Mouse (Mus musculus) liver, postnatal 0 days (tissue): ENCODE results near the gene Adamts8. TPM values are rescaled to one million over a fixed set of nuclear protein-coding genes. Genes with fewer than 3 reads are reported as not detected.

Experiments used
- ATAC-seq: fragments of 200-750 bp; cut with Nextera tagmentation; 2 replicates; pipeline ENCODE4 v1.8.0; 2017; ENCODE audit warnings: mild to moderate bottlenecking, moderate library complexity
- DNase-seq: peaks from one replicate; pipeline ENCODE4 v3.0.0-alpha.2; 2016
- H3K27ac ChIP-seq: fragments of 300-500 bp; sonication (generic); 2 replicates; pipeline ENCODE4 v1.5.1; 2014; ENCODE audit warnings: antibody characterized with exemption, moderate library complexity, mild to moderate bottlenecking, low read depth
- H3K27me3 ChIP-seq: fragments of 300-500 bp; sonication (generic); 2 replicates; pipeline ENCODE4 v1.6.1; 2014; ENCODE audit warnings: low read length, control low read depth, mixed read lengths; ENCODE audit not compliant: insufficient read depth
- H3K36me3 ChIP-seq: fragments of 300-500 bp; sonication (generic); replicated peaks from 2 replicates; pipeline ENCODE4 v1.6.1; 2014; ENCODE audit warnings: mild to moderate bottlenecking, control low read depth, low read length, moderate library complexity, mixed read lengths; ENCODE audit not compliant: insufficient read depth
- H3K4me1 ChIP-seq: fragments of 300-500 bp; sonication (generic); 2 replicates; pipeline ENCODE4 v1.6.1; 2014; ENCODE audit warnings: antibody characterized with exemption, mild to moderate bottlenecking, control low read depth; ENCODE audit not compliant: insufficient read depth
- H3K4me2 ChIP-seq: fragments of 300-500 bp; sonication (generic); 2 replicates; pipeline ENCODE4 v1.6.1; 2014; ENCODE audit warnings: low read depth, mild to moderate bottlenecking, low read length, moderate library complexity, mixed read lengths
- H3K4me3 ChIP-seq: fragments of 300-500 bp; sonication (generic); 2 replicates; pipeline ENCODE4 v1.5.1; 2014; ENCODE audit warnings: low read depth, low read length
- H3K9ac ChIP-seq: fragments of 300-500 bp; sonication (generic); replicated peaks from 2 replicates; pipeline ENCODE4 v1.6.1; 2014; ENCODE audit warnings: mild to moderate bottlenecking, moderate library complexity
- H3K9me3 ChIP-seq: fragments of 300-500 bp; sonication (generic); 2 replicates; pipeline ENCODE4 v1.6.1; 2016; ENCODE audit warnings: mild to moderate bottlenecking, control low read depth, low read length, mixed read lengths
- CTCF ChIP-seq: sonication (generic); IDR thresholded peaks from 2 replicates; pipeline ENCODE4 v1.5.1; 2016; ENCODE audit warnings: antibody characterized with exemption, low read depth
- EP300 ChIP-seq: IDR thresholded peaks from 2 replicates; pipeline ENCODE4 v1.6.1; 2016; ENCODE audit warnings: antibody characterized with exemption, low read depth, mild to moderate bottlenecking
- WGBS: fragments of 180-500 bp; shearing (Covaris S2); extraction: QIAGEN DNeasy Blood & Tissue Kit; methylation state at CpG from one replicate; pipeline ENCODE4 v1.1.7; 2014; ENCODE audit not compliant: insufficient replicate concordance; 5-methylcytosine and 5-hydroxymethylcytosine counted together
- polyA plus RNA-seq: library from polyadenylated mRNA; unstranded; fragments of >200 nt; fragmentation: Nextera tagmentation; extraction: Ambion mirVana; gene quantifications from 2 replicates; pipeline ENCODE4 v1.2.1, GENCODE M21; 2015

Gene Adamts8
- polyA plus RNA-seq, 1 experiment from 2014 or later, result 0.05 TPM

- TF ChIP-seq EP300 (no peak), CTCF (no peak)
Observed at GRCm38 (mm10) chr9:30903266-30903665, 39.1 kb upstream of the Adamts8 start.

GRCm38 (mm10) chr9:30905861-30906260 is 36.5 kb upstream of the Adamts8 start:
- Histone ChIP-seq H3K4me3 (no peak overlapping the region), H3K9ac (no peak overlapping the region), H3K27me3 (no peaks in the 10 kb centered on the region), H3K36me3 (no peaks in the 10 kb centered on the region), H3K4me1 (peaks cover 6% of the 10 kb centered on the region; the same call in 1 of the 2 replicates), H3K27ac (no peak overlapping the region), H3K4me2 (no peak overlapping the region), H3K9me3 (no peaks in the 10 kb centered on the region)
- DNase-seq (no peak), ATAC-seq (no peak)
- no peak for TF ChIP-seq EP300
- no peak for TF ChIP-seq CTCF
- WGBS, result 79% methylated on average over 10 of the region's 10 CpGs

More at GRCm38 (mm10) chr9:30903266-30903665, 39.1 kb upstream of the Adamts8 start:
- no peaks in the 10 kb centered on the region for H3K27me3 ChIP-seq
- ATAC-seq, result no peak
- H3K36me3 ChIP-seq, result no peaks in the 10 kb centered on the region
- H3K9me3 ChIP-seq, result no peaks in the 10 kb centered on the region
- no peak overlapping the region for H3K4me2 ChIP-seq
- no peak overlapping the region for H3K9ac ChIP-seq
- 84% methylated on average over 5 of the region's 5 CpGs for WGBS
- peaks cover 5% of the 10 kb centered on the region; the same call in 1 of the 2 replicates for H3K4me1 ChIP-seq
- no peak for DNase-seq
- no peak overlapping the region for H3K27ac ChIP-seq
- H3K4me3 ChIP-seq, result no peak overlapping the region

GRCm38 (mm10) chr9:30906426-30906825 is 35.9 kb upstream of the Adamts8 start:
- Histone ChIP-seq H3K4me3 (no peak overlapping the region), H3K4me2 (no peak overlapping the region), H3K4me1 (peaks cover 6% of the 10 kb centered on the region), H3K9me3 (no peaks in the 10 kb centered on the region), H3K36me3 (no peaks in the 10 kb centered on the region), H3K27ac (no peak overlapping the region), H3K9ac (no peak overlapping the region), H3K27me3 (no peaks in the 10 kb centered on the region)
- no peak for DNase-seq
- ATAC-seq, result no peak
- 69% methylated on average over 4 of the region's 4 CpGs for WGBS
- TF ChIP-seq EP300, result no peak
- no peak for TF ChIP-seq CTCF

- no peak overlapping the region for H3K4me3 ChIP-seq
- H3K9ac ChIP-seq, result no peak overlapping the region
- H3K9me3 ChIP-seq, result no peaks in the 10 kb centered on the region
- DNase-seq (no peak), ATAC-seq (no peak)
- no peak overlapping the region for H3K27ac ChIP-seq
- H3K4me1 ChIP-seq, result peaks cover 15% of the 10 kb centered on the region
- no peaks in the 10 kb centered on the region for H3K36me3 ChIP-seq
- H3K4me2 ChIP-seq, result no peak overlapping the region
- WGBS, result 43% methylated on average over 5 of the region's 5 CpGs
- TF ChIP-seq EP300 (no peak), CTCF (no peak)
- H3K27me3 ChIP-seq, result no peaks in the 10 kb centered on the region
Observed at GRCm38 (mm10) chr9:30907677-30908295, 34.6 kb upstream of the Adamts8 start.

- Histone ChIP-seq H3K27me3 (no peaks in the 10 kb centered on the region), H3K4me1 (peaks cover 15% of the 10 kb centered on the region), H3K9me3 (no peaks in the 10 kb centered on the region), H3K9ac (no peak overlapping the region), H3K27ac (no peak overlapping the region), H3K4me2 (no peak overlapping the region), H3K36me3 (no peaks in the 10 kb centered on the region), H3K4me3 (no peak overlapping the region)
- WGBS, result 61% methylated on average over 5 of the region's 5 CpGs
- DNase-seq (no peak), ATAC-seq (peak; percentile 49; the same call in 1 of the 2 replicates)
- TF ChIP-seq CTCF (no peak), EP300 (no peak)
Observed at GRCm38 (mm10) chr9:30908296-30908690, 34.1 kb upstream of the Adamts8 start.

GRCm38 (mm10) chr9:30908973-30909372 is 33.4 kb upstream of the Adamts8 start:
- H3K9ac ChIP-seq, result no peak overlapping the region
- H3K4me1 ChIP-seq, result peaks cover 15% of the 10 kb centered on the region
- DNase-seq (no peak), ATAC-seq (no peak)
- no peaks in the 10 kb centered on the region for H3K27me3 ChIP-seq
- 72% methylated on average over 5 of the region's 5 CpGs for WGBS
- no peak overlapping the region for H3K4me3 ChIP-seq
- no peak overlapping the region for H3K27ac ChIP-seq
- no peaks in the 10 kb centered on the region for H3K9me3 ChIP-seq
- H3K4me2 ChIP-seq, result no peak overlapping the region
- no peak for TF ChIP-seq EP300
- TF ChIP-seq CTCF, result no peak
- H3K36me3 ChIP-seq, result no peaks in the 10 kb centered on the region

GRCm38 (mm10) chr9:30910491-30910890 is 31.9 kb upstream of the Adamts8 start:
- Histone ChIP-seq H3K9ac (no peak overlapping the region), H3K4me1 (peaks cover 15% of the 10 kb centered on the region), H3K27me3 (no peaks in the 10 kb centered on the region), H3K9me3 (no peaks in the 10 kb centered on the region), H3K4me2 (no peak overlapping the region), H3K4me3 (no peak overlapping the region), H3K27ac (no peak overlapping the region), H3K36me3 (no peaks in the 10 kb centered on the region)
- TF ChIP-seq EP300, result no peak
- TF ChIP-seq CTCF, result no peak
- WGBS, result 78% methylated on average over 5 of the region's 5 CpGs
- no peak for ATAC-seq
- no peak for DNase-seq
